Mouse (Mus musculus): ENCODE results near the gene Naa20. TPM values are rescaled to one million over a fixed set of nuclear protein-coding genes. Genes with fewer than 3 reads are reported as not detected.
A peak's percentile ranks its signal among the peaks of the same experiment; 100 is the strongest.

The Naa20 gene
- total RNA-seq, 2 experiments from 2014 or later, result 65.6 to 73.8 TPM

- DNase-seq (ENCODE audit: low spot score in 2 of 2), result no peak
Measured at GRCm38 (mm10) chr2:145948402-145948954, 46.6 kb downstream of the Naa20 start.

- DNase-seq (ENCODE audit: low spot score in 2 of 2), result no peak
Measured at GRCm38 (mm10) chr2:145949475-145950068, 47.7 kb downstream of the Naa20 start.

- no peak for DNase-seq (ENCODE audit: low spot score in 2 of 2)
Measured at GRCm38 (mm10) chr2:145950239-145950638, 48.3 kb downstream of the Naa20 start.

GRCm38 (mm10) chr2:145952726-145953125 lies 50.8 kb downstream of the Naa20 start:
- no peak for DNase-seq (ENCODE audit: low spot score in 2 of 2)

- no peak for DNase-seq (ENCODE audit: low spot score in 2 of 2)
Measured at GRCm38 (mm10) chr2:145955844-145956243, 53.9 kb downstream of the Naa20 start.

GRCm38 (mm10) chr2:145956318-145956717 lies 54.4 kb downstream of the Naa20 start:
- no peak for DNase-seq (ENCODE audit: low spot score in 2 of 2)

GRCm38 (mm10) chr2:145957450-145957849 lies 55.6 kb downstream of the Naa20 start:
- peak in 1 of 2 experiments; percentile 53 for DNase-seq (ENCODE audit: low spot score in 2 of 2)

GRCm38 (mm10) chr2:145958097-145958496 lies 56.2 kb downstream of the Naa20 start:
- no peak for DNase-seq (ENCODE audit: low spot score in 2 of 2)

- no peak for DNase-seq (ENCODE audit: low spot score in 2 of 2)
Measured at GRCm38 (mm10) chr2:145958551-145958950, 56.7 kb downstream of the Naa20 start.

- no peak for DNase-seq (ENCODE audit: low spot score in 2 of 2)
Measured at GRCm38 (mm10) chr2:145961861-145962260, 60.0 kb downstream of the Naa20 start.

Small RNA genes within 50 kb of the gene (microRNA-seq; reads per million reads assigned to microRNA genes)
- 0 reads per million in 2 experiments for gene Gm25026

Other genes with a start within 250 kb of the Naa20 start
- gene Rin2, start 226.9 kb upstream of the Naa20 start, total RNA-seq (2021), result 10 to 100 TPM; 29.7 to 34.3 TPM
- 1 to 10 TPM; 2.5 to 4.7 TPM for gene Cfap61, start 32.7 kb downstream of the Naa20 start, total RNA-seq (2021)
- gene Crnkl1, start 32.9 kb downstream of the Naa20 start, total RNA-seq (2021), result 10 to 100 TPM; 18.3 to 19.9 TPM

All from layer of hippocampus, postnatal 14 days (tissue).